Mouse (Mus musculus) forebrain, postnatal 0 days (tissue): ENCODE measurements at regions not wholly inside any gene's neighbourhood (a gene's known extent, or its start where the extent isn't known, plus 50 kb on each side); places are given as distances from the start of the nearest gene placed in this dataset.

ENCODE experiments used
- ATAC-seq: fragments of 200-750 bp; cut with Nextera tagmentation; 2 replicates; pipeline ENCODE4 v1.8.0; 2017; ENCODE audit warnings: mild to moderate bottlenecking, moderate library complexity
- DNase-seq: peaks from one replicate; pipeline ENCODE4 v3.0.0-alpha.2; 2015
- H3K27ac ChIP-seq: fragments of 300-500 bp; sonication (generic); 2 replicates; pipeline ENCODE4 v1.5.1; 2014; ENCODE audit warnings: low read depth, mild to moderate bottlenecking, antibody characterized with exemption, low read length, moderate library complexity, mixed read lengths
- H3K27me3 ChIP-seq: fragments of 300-500 bp; sonication (generic); 2 replicates; pipeline ENCODE4 v1.6.1; 2014; ENCODE audit warnings: mild to moderate bottlenecking, low read length, mixed read lengths; ENCODE audit not compliant: insufficient read depth
- H3K36me3 ChIP-seq: fragments of 300-500 bp; sonication (generic); 2 replicates; pipeline ENCODE4 v1.6.1; 2014; ENCODE audit warnings: mild to moderate bottlenecking, moderate library complexity; ENCODE audit not compliant: insufficient read depth
- H3K4me1 ChIP-seq: fragments of 300-500 bp; sonication (generic); 2 replicates; pipeline ENCODE4 v1.6.1; 2014; ENCODE audit warnings: antibody characterized with exemption; ENCODE audit not compliant: insufficient read depth
- H3K4me2 ChIP-seq: fragments of 300-500 bp; sonication (generic); 2 replicates; pipeline ENCODE4 v1.6.1; 2014; ENCODE audit warnings: low read depth, mild to moderate bottlenecking, moderate library complexity
- H3K4me3 ChIP-seq: fragments of 300-500 bp; sonication (generic); 2 replicates; pipeline ENCODE4 v1.5.1; 2014; ENCODE audit warnings: low read depth, low read length, mixed read lengths
- H3K9ac ChIP-seq: fragments of 300-500 bp; sonication (generic); 2 replicates; pipeline ENCODE4 v1.6.1; 2014; ENCODE audit warnings: mild to moderate bottlenecking
- H3K9me3 ChIP-seq: fragments of 300-500 bp; sonication (generic); 2 replicates; pipeline ENCODE4 v1.6.1; 2016; ENCODE audit warnings: low read length
- CTCF ChIP-seq: sonication (generic); IDR thresholded peaks from 2 replicates; pipeline ENCODE4 v1.5.1; 2016; ENCODE audit warnings: antibody characterized with exemption, control low read depth, low read depth
- WGBS: fragments of 180-500 bp; shearing (Covaris S2); extraction: QIAGEN DNeasy Blood & Tissue Kit; methylation state at CpG from one replicate; pipeline ENCODE4 v1.1.7; 2014; 5-methylcytosine and 5-hydroxymethylcytosine counted together

DNA sequence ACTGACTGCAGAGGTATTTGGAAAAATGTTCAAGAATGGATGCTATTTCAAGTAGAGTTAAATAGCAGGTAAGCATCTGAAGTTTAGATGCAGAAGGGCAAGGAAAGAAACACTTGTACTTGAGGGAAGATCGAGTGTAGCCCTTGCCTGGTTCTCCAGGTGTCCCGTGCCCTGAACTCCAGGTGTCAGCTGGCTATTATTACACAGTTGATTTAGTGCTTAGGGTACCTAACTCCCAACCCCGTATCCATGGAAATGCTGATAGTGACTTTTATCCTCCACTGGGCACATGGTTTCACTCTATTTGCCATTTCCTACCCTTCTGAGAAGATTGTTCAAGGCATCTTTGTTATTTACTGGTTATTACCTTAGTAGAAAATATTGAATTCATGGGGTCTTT is 86.6 kb upstream of the Gnpda2 start:
- H3K9me3 ChIP-seq: no peaks in the 10 kb centered on the region
- WGBS: 87% methylated on average over 3 of the region's 3 CpGs
- no peak overlapping the region for H3K4me2 ChIP-seq
- no peak overlapping the region for H3K27ac ChIP-seq
- H3K4me1 ChIP-seq: no peaks in the 10 kb centered on the region
- H3K36me3 ChIP-seq: no peaks in the 10 kb centered on the region
- no peak overlapping the region for H3K9ac ChIP-seq
- no peak for TF ChIP-seq CTCF
- H3K4me3 ChIP-seq: no peak overlapping the region
- DNase-seq: no peak
- no peak for ATAC-seq
- no peaks in the 10 kb centered on the region for H3K27me3 ChIP-seq

DNA sequence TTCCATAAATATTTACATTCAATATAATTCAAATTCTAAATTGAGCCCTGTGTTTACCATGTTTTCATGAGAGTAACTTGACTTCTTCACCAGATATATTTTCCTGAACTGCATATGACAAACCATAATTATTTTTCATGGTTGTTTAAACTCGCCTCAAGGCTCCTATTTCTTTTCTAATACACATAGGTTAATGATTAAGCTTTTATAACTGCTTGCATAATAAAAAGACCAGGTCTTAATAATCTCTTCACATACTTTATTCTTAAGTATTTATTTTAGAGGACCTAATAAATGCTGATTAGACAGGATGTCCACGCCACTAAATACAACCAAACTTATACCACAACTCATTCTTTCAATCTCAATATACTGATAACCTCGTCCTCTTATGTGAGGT is 86.1 kb upstream of the Gnpda2 start:
- no peak overlapping the region for H3K9ac ChIP-seq
- ATAC-seq (no peak), DNase-seq (no peak)
- no peak overlapping the region for H3K27ac ChIP-seq
- H3K4me1 ChIP-seq: no peaks in the 10 kb centered on the region
- no peaks in the 10 kb centered on the region for H3K36me3 ChIP-seq
- H3K27me3 ChIP-seq: no peaks in the 10 kb centered on the region
- H3K9me3 ChIP-seq: no peaks in the 10 kb centered on the region
- H3K4me2 ChIP-seq: no peak overlapping the region
- TF ChIP-seq CTCF: no peak
- no peak overlapping the region for H3K4me3 ChIP-seq
- WGBS: 82% methylated on average over 3 of the region's 3 CpGs

DNA sequence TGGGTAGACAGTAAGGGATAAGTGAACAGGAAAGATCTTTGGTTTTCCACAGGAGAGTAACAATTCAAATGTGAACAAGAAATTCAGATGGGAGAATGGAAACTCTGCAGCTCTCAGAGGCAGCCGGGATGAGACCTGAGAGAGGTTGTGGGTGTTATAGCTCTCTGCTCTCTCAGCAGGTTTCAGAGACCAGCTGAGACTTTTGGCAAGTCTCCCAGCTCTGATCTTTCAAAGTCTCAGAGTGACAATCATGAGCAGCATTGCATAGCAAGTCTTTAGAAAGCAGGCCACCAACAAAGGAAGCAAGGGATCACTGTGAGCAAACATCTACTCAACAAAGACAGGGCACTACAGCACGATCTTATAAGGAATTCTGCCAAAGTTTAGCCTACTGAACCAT is 73.4 kb upstream of the Gnpda2 start:
- H3K27me3 ChIP-seq: no peaks in the 10 kb centered on the region
- 23% methylated on average over 2 of the region's 2 CpGs for WGBS
- H3K36me3 ChIP-seq: no peaks in the 10 kb centered on the region
- no peak for TF ChIP-seq CTCF
- H3K9me3 ChIP-seq: no peaks in the 10 kb centered on the region
- ATAC-seq (no peak), DNase-seq (peak; percentile 12)
- H3K4me3 ChIP-seq: no peak overlapping the region
- no peak overlapping the region for H3K4me2 ChIP-seq
- no peaks in the 10 kb centered on the region for H3K4me1 ChIP-seq
- H3K9ac ChIP-seq: no peak overlapping the region
- H3K27ac ChIP-seq: no peak overlapping the region

GRCm38 (mm10) chr5:69663961-69664360 is 71.8 kb upstream of the Gnpda2 start:
- Histone ChIP-seq H3K27me3 (no peaks in the 10 kb centered on the region), H3K4me1 (no peaks in the 10 kb centered on the region), H3K4me3 (no peak overlapping the region), H3K9ac (no peak overlapping the region), H3K9me3 (no peaks in the 10 kb centered on the region), H3K27ac (no peak overlapping the region), H3K36me3 (no peaks in the 10 kb centered on the region), H3K4me2 (no peak overlapping the region)
- ATAC-seq (no peak), DNase-seq (no peak)
- WGBS: 64% methylated on average over 3 of the region's 3 CpGs
- TF ChIP-seq CTCF: no peak
